Mouse (Mus musculus) ES-Bruce4 (cell line): ENCODE data around the gene Med19.

Experiments
- CTCF ChIP-seq: IDR thresholded peaks from one replicate; pipeline ENCODE4 v1.8.1; 2011; ENCODE audit warnings: low read depth, low read length
- EP300 ChIP-seq: IDR thresholded peaks from 2 replicates; pipeline ENCODE4 v1.6.1; 2011; ENCODE audit warnings: low read depth, low read length; ENCODE audit not compliant: insufficient read depth
- POLR2A ChIP-seq: IDR thresholded peaks from one replicate; pipeline ENCODE4 v1.8.1; 2011; ENCODE audit warnings: low read length; ENCODE audit not compliant: insufficient read depth

DNA sequence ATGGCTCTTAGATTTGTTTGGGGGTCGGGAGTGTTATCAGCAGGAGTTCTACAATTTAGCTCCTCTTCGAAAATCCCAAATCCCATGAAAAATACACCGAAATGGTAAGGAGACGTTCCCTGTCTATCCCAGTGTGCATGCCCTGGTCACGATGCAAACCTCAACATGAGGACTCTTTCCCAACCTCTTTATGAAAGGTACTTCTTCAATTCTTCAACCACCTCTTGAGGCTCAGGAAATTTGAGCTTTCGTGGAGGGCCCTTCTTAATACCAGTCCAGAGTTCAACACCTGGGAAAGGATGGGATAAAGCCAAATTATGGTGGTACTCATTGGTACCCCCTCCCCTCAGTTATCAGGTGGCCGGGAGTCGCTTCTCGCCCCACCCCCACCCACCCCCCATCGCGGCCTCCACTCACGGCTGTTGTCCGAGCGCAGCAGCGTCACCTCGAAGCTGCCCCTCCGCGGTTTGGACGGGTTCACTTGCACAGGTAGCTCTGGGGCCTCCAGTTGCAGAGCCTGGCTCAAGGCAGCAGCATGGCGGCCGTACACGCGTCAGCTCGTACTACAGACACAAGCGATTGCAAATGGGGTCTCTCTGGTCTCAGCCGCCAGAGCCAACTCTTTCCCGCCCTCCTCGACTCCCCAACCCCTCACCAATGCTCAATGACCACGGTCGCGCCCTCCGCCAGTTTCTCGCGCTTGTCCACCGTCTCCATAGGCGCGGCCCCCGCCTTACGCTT is 8.2 kb upstream of the Med19 start:
- TF ChIP-seq CTCF (no peak), EP300 (no peak), POLR2A (no peak)
